Mouse (Mus musculus) cerebellum, postnatal 36 days (tissue): ENCODE measurements around the gene Nubpl.
"Not testable (repeated sequence)": the region's sequence is repeated elsewhere in the genome, so short reads cannot be mapped to it uniquely, and the experiment has no call there.

Experiments used
- DNase-seq, 2 experiments: peaks; one replicate each; pipeline ENCODE4 v3.0.0; 2021 to 2022; ENCODE audit warnings: mixed read lengths in 2 of 2

The Nubpl gene

DNA sequence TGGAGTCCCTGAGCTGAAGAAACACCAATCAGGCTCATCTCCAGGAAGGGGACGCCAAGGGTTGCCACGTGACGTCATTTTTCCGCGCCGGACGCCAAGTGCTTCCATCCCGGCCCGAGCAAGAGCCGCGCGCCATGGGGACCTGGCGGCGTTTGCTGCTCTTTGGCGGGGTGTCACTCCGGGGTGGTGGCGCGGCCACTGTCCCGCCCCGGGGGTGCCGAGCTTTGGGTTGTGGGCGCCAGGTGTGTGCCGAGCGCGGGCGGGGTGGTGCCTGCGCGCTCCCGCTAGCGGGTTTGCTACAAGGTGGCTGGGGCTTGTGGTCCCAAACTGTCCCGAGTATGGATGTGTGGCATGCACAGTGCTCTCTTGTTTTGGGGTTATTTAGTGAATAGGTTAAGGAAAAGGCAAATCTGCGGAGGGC is at the start of gene Nubpl:
TSS of gene Nubpl (plus strand) at position 88 of the 421 bp plus-strand sequence.
- peak; percentile 96 to 97 for DNase-seq

DNA sequence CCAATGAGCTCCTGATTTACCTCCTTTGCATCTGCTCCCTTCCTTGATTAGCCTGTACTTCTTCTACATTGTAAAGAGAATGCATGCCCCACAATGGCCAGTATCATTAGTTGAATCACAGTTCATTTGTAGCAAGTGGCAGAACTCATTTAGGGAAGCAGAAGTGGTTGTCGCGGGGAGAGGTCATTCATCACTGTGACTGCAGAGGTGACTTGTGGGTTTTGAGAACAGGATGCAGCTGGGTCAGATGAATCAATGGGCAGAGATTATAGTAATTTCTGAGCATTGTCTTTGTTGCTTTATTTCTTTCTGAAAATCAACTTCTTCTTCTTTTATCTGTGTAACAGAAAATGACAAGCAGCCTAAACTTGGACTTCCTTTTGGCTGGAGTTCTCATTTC is 48.2 kb upstream of the Nubpl start:
- no peak for DNase-seq

DNA sequence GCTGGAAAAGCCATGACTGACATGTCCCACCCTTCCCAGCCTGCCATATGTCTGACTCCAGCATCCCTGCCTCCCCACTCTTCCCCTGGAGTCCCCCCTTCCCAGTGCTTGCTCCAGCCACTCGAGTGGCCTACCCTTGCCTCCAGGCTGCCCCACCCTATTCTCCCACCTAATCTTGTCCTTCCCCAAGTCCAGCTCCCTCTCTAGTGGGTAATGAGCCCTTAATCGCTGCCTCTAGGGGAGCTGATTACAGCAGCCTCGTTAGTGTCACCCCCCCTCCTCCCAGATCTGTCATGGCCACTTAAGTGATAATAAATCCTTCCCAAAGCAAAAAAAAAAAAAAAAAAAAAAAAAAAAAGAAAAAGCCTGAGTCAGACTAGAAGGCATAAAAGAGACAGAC is 18.2 kb upstream of the Nubpl start:
- DNase-seq, result not testable (repeated sequence)

DNA sequence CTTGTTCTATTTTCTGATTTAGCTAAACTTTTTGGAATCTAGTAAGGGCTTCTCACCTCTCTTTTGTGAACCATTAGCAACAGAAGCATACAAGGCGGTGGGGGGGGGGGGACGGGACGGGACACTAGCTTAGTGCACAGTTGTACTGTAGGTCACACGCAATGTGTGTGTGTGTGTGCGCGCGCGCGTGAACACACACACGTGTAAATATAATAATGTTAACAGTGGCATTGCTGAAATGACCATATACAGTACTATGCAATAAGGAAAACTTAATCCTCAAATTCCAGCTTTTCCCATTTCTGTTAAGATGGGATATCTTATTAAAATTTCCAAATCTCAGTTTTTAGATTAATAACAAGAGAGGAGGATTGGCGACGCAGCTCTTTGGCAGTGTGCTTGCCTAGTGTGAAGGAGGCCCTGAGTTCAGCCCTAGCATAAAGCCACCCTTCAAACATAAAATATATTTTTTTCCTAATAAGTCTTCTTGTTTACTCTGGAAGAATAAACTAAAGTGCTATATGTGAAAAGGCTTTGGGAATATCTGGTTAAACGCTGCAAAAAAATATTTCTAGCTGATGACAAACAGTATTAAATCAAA is 388 bp upstream of the Nubpl start:
- no peak for DNase-seq

DNA sequence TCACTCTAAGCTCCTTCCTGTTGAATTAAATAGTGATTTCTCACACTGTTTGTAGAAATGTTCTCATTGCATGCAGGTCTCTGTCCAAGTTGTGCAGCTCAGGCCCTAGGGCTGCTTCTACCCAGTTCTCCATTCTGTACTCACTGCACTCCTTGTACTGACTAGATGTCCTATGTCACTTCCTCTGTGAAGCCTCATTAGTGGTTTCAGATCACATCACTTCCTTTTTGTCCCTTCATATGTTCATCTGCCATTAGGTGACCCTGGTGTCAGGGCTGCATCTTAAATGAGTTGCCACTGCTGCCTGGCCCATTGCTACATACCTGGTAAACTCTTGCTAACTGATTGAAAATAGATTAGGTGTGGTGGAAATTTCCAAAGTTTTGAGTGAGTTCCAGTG is 22.7 kb downstream of the Nubpl start:
- no peak for DNase-seq

DNA sequence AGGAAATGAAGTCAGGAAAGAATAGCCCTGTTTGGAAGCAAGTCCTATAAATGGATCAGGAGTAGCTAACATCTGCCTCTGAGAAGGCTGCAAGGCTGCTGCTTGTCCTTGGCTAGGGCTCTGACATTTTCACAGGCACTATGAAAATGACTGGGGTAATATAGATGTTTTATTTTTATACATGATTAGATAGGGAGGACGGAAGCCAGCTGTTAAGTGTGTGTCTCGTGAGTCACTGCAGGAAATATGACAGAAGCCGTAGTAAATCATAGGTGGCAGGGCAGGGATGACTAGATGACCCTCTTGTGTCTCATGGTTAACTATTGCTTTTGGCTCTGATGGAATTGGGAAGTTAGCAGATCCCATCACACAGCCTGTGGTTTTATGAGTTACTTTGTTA is 28.9 kb downstream of the Nubpl start:
- no peak for DNase-seq

DNA sequence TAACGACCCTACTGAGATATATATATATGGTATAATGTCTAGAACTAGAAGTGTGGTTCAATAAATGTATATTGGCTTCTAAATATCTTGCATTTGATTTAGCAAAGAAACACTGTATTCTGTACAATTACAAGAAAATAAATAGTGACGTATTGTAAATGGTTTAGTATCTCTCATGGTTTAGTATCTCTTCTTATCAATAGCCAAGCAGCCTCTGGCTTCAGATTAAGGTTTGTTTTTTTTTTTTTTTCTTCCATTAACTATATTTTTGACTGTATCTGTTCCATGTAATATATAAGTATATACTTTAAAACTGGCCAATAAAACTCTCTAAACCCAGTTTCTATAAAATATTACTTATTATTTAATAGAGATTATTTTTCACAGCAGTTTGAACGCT is 31.5 kb downstream of the Nubpl start:
- no peak for DNase-seq

DNA sequence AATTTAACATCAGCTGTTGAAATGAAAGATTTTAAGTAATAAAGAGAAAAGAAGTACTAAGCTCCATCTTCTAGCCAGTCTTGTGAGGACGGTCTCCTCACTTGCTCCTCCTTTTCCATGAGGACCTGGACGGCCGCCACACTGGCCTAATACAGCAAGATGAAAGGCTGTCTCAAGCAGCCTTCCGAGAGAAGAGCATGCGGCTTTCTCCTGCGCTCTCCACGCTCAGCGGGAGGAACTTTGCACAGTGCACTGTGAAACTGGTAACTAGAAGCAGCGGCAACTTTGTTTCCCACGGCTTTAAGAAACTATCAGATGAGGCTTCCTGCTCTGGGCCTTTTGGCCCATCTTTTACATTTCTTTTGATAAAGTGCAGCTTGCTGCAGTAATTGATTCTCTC is 34.7 kb downstream of the Nubpl start:
- peak; percentile 4 to 11 for DNase-seq

DNA sequence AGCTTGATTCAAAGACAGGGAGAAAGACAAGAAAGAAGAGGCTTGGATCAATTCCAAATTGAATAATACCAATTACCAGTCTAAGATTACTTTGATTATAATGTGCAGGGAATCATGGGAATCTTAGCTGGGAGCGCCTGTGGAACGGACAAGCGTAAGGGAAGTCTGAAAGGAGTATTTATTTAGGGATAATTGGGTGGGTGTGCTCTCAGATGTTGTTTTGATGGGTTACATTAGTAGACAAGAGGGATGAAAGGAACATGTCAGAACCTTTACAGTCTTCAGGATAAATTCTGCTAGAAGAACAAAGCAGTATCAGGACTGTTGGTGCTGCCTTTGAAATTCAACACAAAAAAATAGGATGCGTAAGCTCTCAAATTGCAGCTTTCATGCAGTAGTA is 40.8 kb downstream of the Nubpl start:
- DNase-seq, result no peak

DNA sequence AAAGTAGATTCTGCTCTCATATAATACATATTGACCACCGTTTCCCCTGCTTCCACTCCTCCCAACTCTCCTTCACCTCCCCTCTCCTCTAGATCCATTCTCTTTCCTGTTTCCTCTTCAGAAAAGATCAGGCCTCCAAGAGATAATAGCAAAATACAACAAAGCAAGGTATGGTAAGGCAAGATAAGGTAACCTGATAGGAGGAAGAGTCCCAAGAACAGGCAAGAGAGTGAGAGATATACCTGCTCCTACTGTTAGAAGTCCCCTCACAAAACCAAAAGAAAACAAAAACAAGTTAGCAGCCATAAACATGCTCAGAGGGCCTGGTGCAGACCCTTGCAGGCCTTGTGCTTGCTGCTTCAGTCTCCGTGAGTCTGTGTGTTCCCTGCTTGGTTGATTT is 49.1 kb downstream of the Nubpl start:
- DNase-seq, result no peak

DNA sequence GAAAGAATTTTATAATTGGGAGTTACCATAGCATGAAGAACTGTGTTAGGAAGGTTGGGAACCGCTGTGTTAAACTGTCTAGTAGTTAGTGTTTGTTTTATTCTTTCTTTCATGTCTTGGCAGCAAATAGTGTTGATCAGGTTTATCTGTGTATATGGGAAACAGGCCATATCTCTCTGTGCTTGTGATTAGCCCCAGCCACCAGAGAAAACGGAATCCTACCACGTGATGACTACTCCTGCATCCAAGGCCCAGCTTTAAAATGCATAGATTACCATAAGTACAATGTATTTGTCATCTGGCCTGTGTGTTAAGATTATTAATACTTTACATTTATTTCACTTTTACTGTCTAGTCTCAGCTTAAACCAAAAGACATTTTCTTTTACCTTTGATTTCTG is 51.9 kb downstream of the Nubpl start:
- no peak for DNase-seq

DNA sequence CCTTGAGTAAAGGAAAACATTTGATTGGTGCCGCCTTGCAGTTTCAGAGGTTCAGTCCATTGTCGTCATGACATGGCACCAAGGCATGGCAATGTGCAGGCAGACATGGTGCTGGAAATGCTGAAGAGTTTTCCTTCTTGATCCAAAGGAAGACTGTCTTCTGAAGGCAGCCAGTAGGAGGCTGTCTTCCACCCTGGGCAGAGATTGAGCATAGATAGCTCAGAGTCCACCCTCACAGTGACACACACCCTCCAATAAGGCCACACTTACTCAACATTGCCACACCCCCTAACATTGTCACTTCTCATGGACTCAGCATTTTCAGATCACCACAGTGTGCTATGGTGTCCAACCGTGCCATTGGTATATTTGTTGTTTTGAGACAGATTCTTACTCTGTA is 54.5 kb downstream of the Nubpl start:
- DNase-seq, result no peak

DNA sequence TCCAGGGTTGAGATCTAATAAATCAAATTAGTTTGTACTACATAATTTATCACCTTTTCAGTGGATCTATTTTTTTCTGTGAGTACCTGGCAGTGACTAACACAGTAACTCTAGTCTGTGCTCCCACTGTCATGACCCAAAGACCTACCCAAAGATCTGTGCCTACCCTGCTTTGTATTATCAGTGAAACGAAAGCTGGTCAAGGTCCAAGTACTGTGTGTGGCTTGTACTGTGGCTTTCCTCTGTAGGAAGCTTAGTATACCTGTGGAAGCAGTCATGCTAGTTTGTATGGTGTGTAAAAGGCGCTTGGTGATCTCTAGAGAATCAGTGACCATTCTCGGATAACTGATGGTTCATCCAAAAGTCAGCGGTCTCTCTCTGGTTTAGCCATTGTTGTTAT is 57.4 kb downstream of the Nubpl start:
- DNase-seq, result no peak

DNA sequence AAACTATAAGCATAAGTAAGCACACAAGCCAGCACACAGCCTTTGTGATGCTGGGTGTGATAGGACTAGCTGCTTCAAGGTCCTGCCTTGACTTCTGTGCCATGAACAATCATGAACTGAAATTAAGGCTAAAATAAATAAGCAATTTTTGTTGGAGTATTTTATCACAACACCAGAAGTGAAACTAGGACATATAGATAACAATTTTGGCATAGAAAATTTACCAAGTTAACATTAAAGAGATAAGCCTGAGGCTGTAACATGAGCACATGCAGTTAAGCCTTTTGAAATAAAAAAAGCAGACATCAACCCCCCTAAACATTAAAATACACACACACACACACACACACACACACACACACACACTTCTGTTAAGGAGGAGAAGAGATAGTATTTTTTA is 66.9 kb downstream of the Nubpl start:
- no peak for DNase-seq

DNA sequence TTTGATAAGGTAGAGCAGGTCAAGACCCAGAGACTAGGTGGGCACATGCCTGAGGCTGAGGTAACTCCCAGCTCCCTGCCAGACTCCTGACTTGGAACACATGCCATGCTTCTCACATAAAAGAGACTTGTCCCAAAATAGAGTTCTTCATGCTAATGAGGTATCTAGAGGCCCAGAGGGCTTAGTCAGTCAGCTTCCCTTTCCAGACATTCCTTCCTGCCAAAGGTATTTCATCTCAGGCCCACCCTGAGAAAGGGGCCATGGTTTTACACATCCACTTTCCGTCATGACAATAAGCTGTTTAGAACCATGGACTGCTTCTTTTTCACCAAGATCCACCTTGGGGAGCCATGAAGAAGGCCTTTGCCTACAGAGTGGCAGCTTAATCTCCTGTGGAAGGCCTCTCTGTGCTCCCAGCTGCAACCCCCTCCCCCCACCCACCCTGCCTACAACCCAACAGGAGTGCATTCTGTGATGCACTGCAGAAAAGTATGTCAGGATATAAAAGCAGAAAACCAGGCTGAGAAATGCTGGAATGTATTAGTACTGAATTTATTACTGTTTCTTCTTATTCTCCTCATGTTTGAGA is 88.8 kb downstream of the Nubpl start:
- no peak for DNase-seq

DNA sequence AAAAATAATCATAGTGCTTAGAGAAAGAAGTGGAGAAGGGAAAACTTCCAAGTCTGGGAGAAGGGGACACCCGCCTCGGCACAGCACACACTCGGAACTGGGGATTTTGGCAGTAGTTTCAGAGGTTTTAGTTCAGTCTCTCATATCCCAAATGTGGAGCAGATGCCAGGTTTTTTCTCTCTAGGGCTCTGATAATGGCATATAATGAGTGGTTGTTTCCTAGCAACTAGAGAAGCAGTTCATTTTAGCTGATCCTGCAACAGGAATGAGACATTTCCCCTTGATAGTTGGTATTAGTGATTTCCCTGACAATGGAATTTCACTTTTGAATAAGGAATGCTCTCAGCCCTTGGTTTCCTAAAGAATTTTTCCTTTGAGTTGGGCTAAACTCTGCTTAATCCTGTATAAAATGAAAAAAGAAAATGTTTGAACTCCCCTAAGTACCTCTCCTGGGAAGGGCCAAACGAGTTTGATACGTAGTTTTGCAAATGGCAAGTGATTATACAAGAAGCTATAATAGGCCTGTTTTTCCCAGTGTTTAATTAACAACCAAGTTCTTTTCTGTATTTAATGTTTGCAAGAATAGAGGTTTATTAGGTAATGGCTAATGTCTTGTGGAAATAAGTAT is 89.5 kb downstream of the Nubpl start:
- DNase-seq, result no peak

DNA sequence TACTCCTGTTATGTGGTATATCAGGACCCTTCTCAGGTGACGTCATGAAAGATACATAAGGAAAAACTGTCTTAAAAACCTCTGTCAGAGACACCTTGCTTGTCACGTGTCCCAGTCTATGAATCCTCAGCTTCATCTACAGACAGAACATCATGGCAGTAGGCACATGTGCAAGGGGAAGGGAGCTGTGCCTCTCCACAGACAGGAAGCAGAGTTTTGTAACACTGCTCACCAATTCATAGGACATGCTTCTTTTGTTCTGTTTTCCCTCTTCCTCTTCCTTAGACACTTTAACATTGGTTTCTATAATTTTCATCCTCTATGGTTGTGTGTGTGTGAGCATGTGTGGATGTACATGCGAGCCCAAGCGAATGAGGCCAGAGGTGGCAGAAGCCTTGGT is 100.9 kb downstream of the Nubpl start:
- DNase-seq, result no peak

DNA sequence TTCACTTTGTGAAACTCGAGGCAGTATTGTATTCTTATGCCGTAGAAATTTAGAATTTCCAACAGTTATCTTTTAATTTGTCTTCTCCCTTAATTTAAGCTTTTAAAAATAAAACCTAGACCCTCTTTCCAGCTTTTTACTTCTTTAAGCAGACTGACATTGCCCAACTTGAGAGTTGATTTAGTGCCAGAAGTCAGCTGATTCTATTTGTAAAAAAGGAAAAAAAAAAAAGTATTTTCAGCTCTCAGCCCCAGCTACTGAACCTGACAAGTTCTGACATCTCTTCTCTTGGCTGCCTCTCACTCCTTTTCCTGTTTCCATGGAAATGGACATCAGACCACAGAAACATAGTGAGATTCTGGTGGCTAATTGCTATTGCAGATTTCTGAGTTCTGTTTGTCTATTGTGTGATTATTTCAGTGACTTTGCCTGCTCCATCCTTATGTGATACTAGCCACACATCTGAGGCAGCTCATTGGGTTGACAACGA is 111.6 kb downstream of the Nubpl start:
- no peak for DNase-seq

DNA sequence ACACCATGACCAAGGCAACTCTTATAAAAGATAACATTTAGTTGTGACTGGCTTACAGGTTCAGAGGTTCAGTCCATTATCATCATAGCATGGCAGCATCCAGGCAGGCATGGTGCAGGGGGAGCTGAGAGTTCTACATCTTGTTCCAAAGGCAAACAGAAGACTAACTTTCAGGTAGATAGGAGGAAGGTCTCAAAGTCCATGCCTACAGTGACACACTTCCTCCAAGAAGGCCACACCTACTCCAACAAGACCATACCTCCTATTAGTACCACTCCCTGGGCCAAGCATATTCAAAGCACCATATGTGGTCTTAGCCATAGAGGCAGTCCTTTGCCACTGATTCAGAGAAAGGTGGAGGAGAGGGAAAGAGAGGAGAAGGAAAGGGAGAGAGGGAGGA is 113.6 kb downstream of the Nubpl start:
- no peak for DNase-seq

DNA sequence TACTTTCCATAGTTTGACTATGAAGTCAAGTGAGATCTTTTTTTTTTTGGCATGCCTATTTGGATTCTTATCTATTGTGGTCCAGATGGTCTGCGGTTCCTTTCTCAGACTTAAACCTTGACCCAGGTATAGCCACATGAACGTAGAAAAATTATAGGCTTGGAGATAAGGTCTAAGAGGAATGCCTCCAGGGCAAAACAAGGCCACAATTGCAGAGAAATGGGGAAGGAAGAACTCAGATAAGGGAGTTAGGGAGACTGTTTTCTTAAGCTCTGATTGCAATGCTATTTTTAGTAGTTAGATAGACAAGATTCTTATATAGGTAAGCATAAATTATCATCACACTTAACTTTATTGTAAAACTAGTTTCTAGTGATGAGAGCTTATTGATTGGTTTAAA is 117.3 kb downstream of the Nubpl start:
- no peak for DNase-seq

DNA sequence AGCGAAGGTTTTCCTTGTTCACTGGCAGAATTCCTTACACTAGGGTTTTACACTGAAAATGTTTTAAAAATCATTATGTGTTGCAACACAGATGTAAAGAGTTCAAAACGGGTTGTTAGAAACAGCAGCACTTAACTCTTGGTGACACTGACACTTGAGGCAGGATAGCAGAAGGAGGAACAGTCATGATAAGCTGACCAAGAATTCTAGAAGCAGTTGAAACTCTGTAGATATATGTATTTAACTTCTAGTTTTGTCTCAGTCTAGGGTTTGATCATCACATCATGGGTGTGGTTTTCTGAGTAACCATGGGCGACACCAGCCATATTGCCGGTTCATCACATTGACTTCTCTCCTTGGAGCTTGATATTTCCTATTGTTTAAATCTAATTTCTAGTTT is 127.4 kb downstream of the Nubpl start:
- DNase-seq, result no peak

DNA sequence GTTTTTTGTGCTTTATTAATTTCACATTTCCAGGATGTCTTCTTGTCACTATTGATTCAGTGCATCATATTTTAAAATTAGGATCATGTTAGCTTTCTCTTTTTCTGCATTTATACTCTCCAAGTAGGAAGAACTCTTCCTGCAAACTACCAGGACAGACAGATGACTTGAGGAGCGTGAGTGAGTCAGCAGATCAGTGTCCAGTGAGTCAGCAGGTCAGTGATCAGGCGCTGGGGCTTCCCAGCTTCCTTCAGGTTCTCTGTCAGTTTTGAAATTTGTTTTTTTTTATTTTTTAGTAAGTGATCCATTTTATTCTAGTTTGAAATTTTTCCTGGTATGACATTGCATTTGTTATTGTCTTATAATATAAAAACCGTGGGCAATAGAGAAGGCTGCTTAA is 131.2 kb downstream of the Nubpl start:
- DNase-seq, result no peak

DNA sequence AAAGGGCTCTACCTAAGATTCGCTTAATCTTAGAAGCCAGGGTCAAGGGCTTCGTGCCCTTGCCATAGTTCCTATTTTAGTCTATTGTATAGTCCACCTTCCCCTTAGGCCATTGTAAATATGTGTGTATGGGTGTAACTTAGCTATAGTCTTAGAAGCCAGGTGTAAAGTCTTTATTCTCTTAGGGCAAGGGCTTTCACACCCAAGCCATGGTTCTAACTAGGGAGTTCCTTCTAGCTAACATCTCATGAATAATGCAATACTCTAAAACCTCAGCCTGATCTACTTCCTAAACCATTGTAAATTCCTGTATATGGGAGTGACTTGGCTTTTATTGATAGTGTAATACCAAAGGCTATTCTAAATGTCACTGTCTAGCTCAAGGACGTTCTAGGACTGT is 134.4 kb downstream of the Nubpl start:
- not testable (repeated sequence) for DNase-seq

DNA sequence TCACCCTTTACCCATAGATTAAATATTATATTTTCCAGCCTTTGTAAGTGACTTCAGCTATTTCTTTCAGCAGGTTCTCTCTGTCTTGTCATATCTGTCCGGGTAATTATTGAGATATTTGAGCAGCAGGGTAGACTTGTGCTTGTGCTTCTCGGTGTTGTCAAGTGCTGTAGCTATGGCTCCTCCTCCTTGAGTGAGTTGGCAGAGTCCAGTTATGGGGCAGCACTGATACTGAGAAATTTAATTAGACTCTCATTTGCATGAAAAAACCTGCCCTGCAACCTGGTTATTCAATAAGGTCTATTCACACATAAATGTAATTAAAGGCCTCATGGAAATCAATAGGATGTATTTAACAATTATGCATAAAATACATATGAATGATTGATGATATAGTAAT is 145.2 kb downstream of the Nubpl start:
- no peak for DNase-seq

DNA sequence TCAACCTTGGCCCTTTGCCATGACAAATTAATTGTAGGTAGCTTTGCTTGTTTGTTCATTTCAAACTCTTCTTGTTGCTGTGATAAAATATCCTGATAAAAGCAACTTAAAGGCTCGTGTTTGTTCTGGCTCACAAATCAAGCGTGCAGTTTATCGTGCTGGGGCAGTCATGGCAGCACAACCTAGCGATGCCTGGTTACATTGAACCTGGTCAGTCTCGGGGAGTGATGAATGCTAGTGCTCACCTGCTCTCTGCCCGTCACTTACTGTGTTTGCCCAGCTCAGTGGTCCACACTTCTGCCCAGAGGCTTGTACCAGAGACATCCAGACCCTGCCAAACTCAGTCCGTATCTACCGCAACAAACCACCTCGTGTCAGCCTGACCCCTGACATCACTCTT is 149.9 kb downstream of the Nubpl start:
- no peak for DNase-seq
